Mouse (Mus musculus): ENCODE measurements around the gene Cbx8.

GRCm38 (mm10) chr11:119080461-119081147 is 39.8 kb upstream of the Cbx8 start:
- TF ChIP-seq CTCF (IDR thresholded peaks at IDR 0.05; ENCODE audit: low read depth) (no peak), EP300 (optimal IDR thresholded peaks at IDR 0.05) (no peak)

All from stomach, postnatal 0 days (tissue).